Mouse (Mus musculus) liver, adult 2 months (tissue): ENCODE results near the gene Lrrc45.

Experiments
- CTCF ChIP-seq: fragments of 200-500 bp; IDR thresholded peaks from 2 replicates; pipeline ENCODE4 v1.5.1; 2011; ENCODE audit warnings: low read depth, low read length, control low read depth
- POLR2A ChIP-seq: fragments of 200-500 bp; IDR thresholded peaks from 2 replicates; pipeline ENCODE4 v1.6.1; 2011; ENCODE audit warnings: low read length, control low read depth; ENCODE audit not compliant: insufficient read depth; ENCODE audit errors: extremely low read depth

GRCm38 (mm10) chr11:120703696-120704454, 9.8 kb upstream of the Lrrc45 start:
- no peak for TF ChIP-seq CTCF
- no peak for TF ChIP-seq POLR2A
